Mouse (Mus musculus) liver, postnatal 0 days (tissue): ENCODE results near the gene Adipoq.

Experiments
- CTCF ChIP-seq: sonication (generic); IDR thresholded peaks from 2 replicates; pipeline ENCODE4 v1.5.1; 2016; ENCODE audit warnings: antibody characterized with exemption, low read depth
- EP300 ChIP-seq: IDR thresholded peaks from 2 replicates; pipeline ENCODE4 v1.6.1; 2016; ENCODE audit warnings: antibody characterized with exemption, low read depth, mild to moderate bottlenecking

GRCm38 (mm10) chr16:23178796-23179195 is 32.5 kb downstream of the Adipoq start:
- TF ChIP-seq CTCF (no peak), EP300 (no peak)
